Mouse (Mus musculus) hindbrain, embryonic 12.5 days (tissue): ENCODE measurements around the gene Car7. TPM values are rescaled to one million over a fixed set of nuclear protein-coding genes. Genes with fewer than 3 reads are reported as not detected.

ENCODE experiments used
- ATAC-seq: fragments of 200-750 bp; cut with Nextera tagmentation; 2 replicates; pipeline ENCODE4 v1.8.0; 2017; ENCODE audit warnings: moderate TSS enrichment; ENCODE audit not compliant: low FRiP score
- H3K27ac ChIP-seq: fragments of 300-500 bp; sonication (generic); 2 replicates; pipeline ENCODE4 v1.5.1; 2016; ENCODE audit warnings: mild to moderate bottlenecking
- H3K27me3 ChIP-seq: fragments of 300-500 bp; sonication (generic); 2 replicates; pipeline ENCODE4 v1.6.1; 2016; ENCODE audit warnings: mild to moderate bottlenecking
- H3K36me3 ChIP-seq: fragments of 300-500 bp; sonication (generic); 2 replicates; pipeline ENCODE4 v1.6.1; 2016; ENCODE audit warnings: mild to moderate bottlenecking
- H3K4me1 ChIP-seq: fragments of 300-500 bp; sonication (generic); 2 replicates; pipeline ENCODE4 v1.6.1; 2016
- H3K4me2 ChIP-seq: fragments of 300-500 bp; sonication (generic); replicated peaks from 2 replicates; pipeline ENCODE4 v1.6.1; 2016; ENCODE audit warnings: mild to moderate bottlenecking
- H3K4me3 ChIP-seq: fragments of 300-500 bp; sonication (generic); 2 replicates; pipeline ENCODE4 v1.5.1; 2016; ENCODE audit warnings: mild to moderate bottlenecking
- H3K9ac ChIP-seq: fragments of 300-500 bp; sonication (generic); 2 replicates; pipeline ENCODE4 v1.6.1; 2016; ENCODE audit warnings: mild to moderate bottlenecking, moderate library complexity
- H3K9me3 ChIP-seq: fragments of 300-500 bp; sonication (generic); replicated peaks from 2 replicates; pipeline ENCODE4 v1.6.1; 2016; ENCODE audit warnings: mild to moderate bottlenecking
- WGBS: fragments of 180-500 bp; shearing (Covaris S2); methylation state at CpG from one replicate; pipeline ENCODE4 v1.1.7; 2016; 5-methylcytosine and 5-hydroxymethylcytosine counted together
- polyA plus RNA-seq: library from polyadenylated mRNA; unstranded; fragments of >200 nt; fragmentation: Nextera tagmentation; extraction: Ambion mirVana; gene quantifications from 2 replicates; pipeline ENCODE4 v1.2.1, GENCODE M21; 2016

Car7 gene
- polyA plus RNA-seq, 1 experiment from 2014 or later: 1.2 TPM

DNA sequence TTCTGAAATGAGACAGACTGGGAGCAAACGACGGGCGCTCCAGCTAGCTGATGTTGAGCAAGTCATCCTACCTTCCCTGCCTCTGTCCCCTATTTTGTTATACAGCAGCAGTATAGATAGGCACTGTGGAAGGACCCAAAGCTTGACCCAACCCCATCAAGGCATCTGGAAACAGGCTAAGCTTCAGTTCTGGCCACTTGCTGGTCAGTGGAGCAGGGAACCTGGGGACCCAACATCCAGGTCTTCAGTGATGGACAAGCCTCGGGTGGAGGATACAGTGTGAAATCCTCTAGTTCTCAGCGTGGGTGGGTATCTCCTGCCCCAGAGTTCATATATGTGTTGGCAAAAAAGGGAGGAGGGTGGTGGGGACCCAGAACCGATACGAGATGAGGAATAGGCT is 5.7 kb downstream of the Car7 start:
- WGBS: 33% methylated on average over 7 of the region's 7 CpGs
- Histone ChIP-seq H3K36me3 (no peaks in the 10 kb centered on the region), H3K4me3 (peak overlapping the region; percentile 51), H3K9ac (peak overlapping the region; percentile 62; the same call in 1 of the 2 replicates), H3K27ac (no peak overlapping the region), H3K27me3 (peaks cover 66% of the 10 kb centered on the region), H3K4me2 (peak overlapping the region; percentile 98), H3K4me1 (peaks cover 21% of the 10 kb centered on the region), H3K9me3 (no peaks in the 10 kb centered on the region)
- no peak for ATAC-seq

- Histone ChIP-seq H3K4me1 (peaks cover 17% of the 10 kb centered on the region), H3K4me3 (peak overlapping the region; percentile 51), H3K27me3 (peaks cover 66% of the 10 kb centered on the region), H3K27ac (no peak overlapping the region), H3K4me2 (peak overlapping the region; percentile 98), H3K36me3 (no peaks in the 10 kb centered on the region), H3K9me3 (no peaks in the 10 kb centered on the region), H3K9ac (peak overlapping the region; percentile 62)
- under 1% methylated on average over 68 of the region's 76 CpGs for WGBS
- peak; percentile 65 for ATAC-seq
These were observed 6.4 kb downstream of the Car7 start for GRCm38 (mm10) chr8:104540710-104541514.

DNA sequence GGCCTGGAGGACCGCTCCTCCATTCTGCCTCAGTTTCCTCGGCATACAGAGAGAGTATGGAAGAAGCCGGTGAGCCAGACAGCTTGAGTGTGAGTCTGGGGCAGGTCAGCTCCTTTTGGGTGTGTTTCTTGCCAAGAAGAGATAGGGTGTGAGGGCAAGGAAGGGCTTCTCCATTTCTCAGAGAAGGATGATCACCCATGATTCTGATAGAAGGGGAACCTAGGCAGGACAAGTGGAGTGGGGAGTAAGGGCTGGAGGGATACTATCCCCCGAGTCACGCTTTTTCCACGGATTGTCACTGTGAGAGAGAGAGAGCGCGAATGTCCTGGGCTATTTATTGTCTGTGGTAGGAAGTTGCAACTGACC is 7.0 kb downstream of the Car7 start:
- H3K36me3 ChIP-seq: no peaks in the 10 kb centered on the region
- peak overlapping the region; percentile 98 for H3K4me2 ChIP-seq
- WGBS: 11% methylated on average over 8 of the region's 8 CpGs
- H3K4me3 ChIP-seq: peak overlapping the region; percentile 51
- peaks cover 66% of the 10 kb centered on the region for H3K27me3 ChIP-seq
- H3K9ac ChIP-seq: peak overlapping the region; percentile 62; the same call in 1 of the 2 replicates
- H3K4me1 ChIP-seq: peaks cover 17% of the 10 kb centered on the region
- H3K9me3 ChIP-seq: no peaks in the 10 kb centered on the region
- ATAC-seq: no peak
- no peak overlapping the region for H3K27ac ChIP-seq

DNA sequence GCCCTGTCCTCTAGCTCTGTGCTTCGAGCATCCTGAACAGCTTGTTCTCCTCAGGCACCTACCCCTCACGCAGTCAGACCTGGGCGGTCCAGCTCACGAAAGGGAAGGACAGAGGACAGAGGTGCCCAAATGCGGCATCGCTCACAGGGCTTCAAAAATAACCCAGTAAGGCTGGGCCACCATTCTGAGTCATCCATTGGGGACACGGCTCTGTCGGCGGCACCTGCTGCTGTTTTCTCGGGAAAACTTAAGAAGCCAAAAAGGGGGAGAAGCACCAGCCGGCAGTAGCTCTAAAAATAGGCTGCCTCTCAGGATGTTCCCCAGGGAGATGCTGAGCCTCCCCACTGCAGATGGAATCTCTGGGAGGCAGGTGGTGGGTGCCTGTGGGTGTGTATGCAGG is 7.7 kb downstream of the Car7 start:
- H3K36me3 ChIP-seq: no peaks in the 10 kb centered on the region
- no peak overlapping the region for H3K27ac ChIP-seq
- H3K4me3 ChIP-seq: no peak overlapping the region
- 11% methylated on average over 11 of the region's 11 CpGs for WGBS
- no peak overlapping the region for H3K9ac ChIP-seq
- H3K9me3 ChIP-seq: no peaks in the 10 kb centered on the region
- H3K4me2 ChIP-seq: no peak overlapping the region
- peaks cover 17% of the 10 kb centered on the region for H3K4me1 ChIP-seq
- H3K27me3 ChIP-seq: peaks cover 66% of the 10 kb centered on the region
- no peak for ATAC-seq

DNA sequence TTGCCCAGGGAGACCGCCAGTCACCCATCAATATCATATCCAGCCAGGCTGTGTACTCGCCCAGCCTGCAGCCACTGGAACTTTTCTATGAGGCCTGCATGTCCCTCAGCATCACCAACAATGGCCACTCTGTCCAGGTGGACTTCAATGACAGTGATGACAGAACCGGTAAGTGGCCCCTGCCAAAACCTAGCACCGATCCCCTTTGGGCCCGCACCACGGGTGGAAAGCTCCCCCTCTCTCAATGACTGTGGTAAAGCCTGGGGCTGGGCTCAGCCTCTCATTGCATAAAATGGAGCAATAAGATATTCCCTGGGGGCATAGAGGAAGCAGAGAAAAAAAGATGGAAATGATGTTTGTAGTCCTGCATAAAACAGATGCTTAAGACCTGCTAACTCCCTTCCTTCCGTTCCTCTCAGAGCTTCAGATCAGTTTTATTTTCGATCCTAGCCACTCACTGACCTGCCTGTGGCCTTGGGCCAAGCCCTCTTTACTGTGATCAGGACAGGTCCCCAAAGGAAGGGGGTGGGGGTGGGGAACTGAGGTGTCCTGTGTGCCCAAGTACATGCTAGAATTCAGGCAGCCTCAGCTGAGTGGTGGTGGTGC is 9.1 kb downstream of the Car7 start:
- Histone ChIP-seq H3K4me3 (no peak overlapping the region), H3K27me3 (peaks cover 59% of the 10 kb centered on the region), H3K36me3 (no peaks in the 10 kb centered on the region), H3K27ac (no peak overlapping the region), H3K9ac (no peak overlapping the region), H3K4me1 (peaks cover 17% of the 10 kb centered on the region), H3K4me2 (no peak overlapping the region), H3K9me3 (no peaks in the 10 kb centered on the region)
- no peak for ATAC-seq
- 84% methylated on average over 8 of the region's 8 CpGs for WGBS

- H3K27me3 ChIP-seq: no peaks in the 10 kb centered on the region
- no peak overlapping the region for H3K9ac ChIP-seq
- H3K4me2 ChIP-seq: no peak overlapping the region
- no peaks in the 10 kb centered on the region for H3K36me3 ChIP-seq
- no peak overlapping the region for H3K4me3 ChIP-seq
- WGBS: 91% methylated on average over 4 of the region's 4 CpGs
- no peak for ATAC-seq
- H3K27ac ChIP-seq: no peak overlapping the region
- H3K9me3 ChIP-seq: no peaks in the 10 kb centered on the region
- H3K4me1 ChIP-seq: no peaks in the 10 kb centered on the region
These were observed 20.7 kb downstream of the Car7 start for GRCm38 (mm10) chr8:104555191-104555590.

DNA sequence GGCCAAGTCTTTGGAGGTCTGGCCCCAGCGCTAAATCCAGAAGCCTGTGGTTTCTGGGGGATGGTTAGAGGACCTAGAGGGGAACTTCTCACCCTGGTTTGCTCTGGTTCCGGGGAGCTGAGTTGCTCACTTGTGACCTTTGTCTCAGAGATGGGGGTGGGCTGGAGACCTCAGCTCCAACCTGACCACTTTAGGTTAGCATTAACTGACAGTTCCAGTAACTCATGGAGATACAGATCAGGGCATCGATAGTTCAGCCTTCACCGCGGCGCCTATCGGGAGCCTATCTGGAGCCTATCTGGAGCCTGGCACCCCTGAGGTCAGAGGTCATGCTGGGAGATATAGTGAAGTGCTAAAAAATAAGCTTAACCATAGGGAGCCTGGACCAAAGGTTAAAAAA is 22.7 kb downstream of the Car7 start:
- Histone ChIP-seq H3K27me3 (no peaks in the 10 kb centered on the region), H3K9ac (no peak overlapping the region), H3K36me3 (no peaks in the 10 kb centered on the region), H3K27ac (no peak overlapping the region), H3K9me3 (no peaks in the 10 kb centered on the region), H3K4me2 (no peak overlapping the region), H3K4me1 (no peaks in the 10 kb centered on the region), H3K4me3 (no peak overlapping the region)
- 85% methylated on average over 7 of the region's 7 CpGs for WGBS
- ATAC-seq: no peak

DNA sequence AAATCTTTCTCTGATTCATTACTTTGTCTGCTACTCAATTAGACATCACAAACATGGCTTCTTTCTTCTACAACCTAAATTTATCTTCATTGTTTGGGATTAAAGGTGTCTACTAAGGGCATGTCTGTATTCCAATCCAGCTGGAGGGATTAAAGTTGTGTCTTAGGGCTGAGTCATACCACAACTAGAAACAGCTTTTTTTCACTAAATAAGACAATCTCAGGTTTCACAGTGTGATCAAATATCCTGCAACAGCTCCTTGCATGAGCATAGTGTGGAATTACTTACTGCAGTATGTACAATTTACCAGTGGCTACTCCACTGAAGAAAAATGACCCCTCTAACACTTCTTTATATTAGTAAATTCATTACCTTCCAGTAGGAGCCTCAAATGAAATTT is 26.2 kb downstream of the Car7 start:
- ATAC-seq: no peak
- no peaks in the 10 kb centered on the region for H3K27me3 ChIP-seq
- H3K4me2 ChIP-seq: no peak overlapping the region
- no peak overlapping the region for H3K27ac ChIP-seq
- no peaks in the 10 kb centered on the region for H3K4me1 ChIP-seq
- no peak overlapping the region for H3K4me3 ChIP-seq
- no peaks in the 10 kb centered on the region for H3K36me3 ChIP-seq
- H3K9ac ChIP-seq: no peak overlapping the region
- no peaks in the 10 kb centered on the region for H3K9me3 ChIP-seq

DNA sequence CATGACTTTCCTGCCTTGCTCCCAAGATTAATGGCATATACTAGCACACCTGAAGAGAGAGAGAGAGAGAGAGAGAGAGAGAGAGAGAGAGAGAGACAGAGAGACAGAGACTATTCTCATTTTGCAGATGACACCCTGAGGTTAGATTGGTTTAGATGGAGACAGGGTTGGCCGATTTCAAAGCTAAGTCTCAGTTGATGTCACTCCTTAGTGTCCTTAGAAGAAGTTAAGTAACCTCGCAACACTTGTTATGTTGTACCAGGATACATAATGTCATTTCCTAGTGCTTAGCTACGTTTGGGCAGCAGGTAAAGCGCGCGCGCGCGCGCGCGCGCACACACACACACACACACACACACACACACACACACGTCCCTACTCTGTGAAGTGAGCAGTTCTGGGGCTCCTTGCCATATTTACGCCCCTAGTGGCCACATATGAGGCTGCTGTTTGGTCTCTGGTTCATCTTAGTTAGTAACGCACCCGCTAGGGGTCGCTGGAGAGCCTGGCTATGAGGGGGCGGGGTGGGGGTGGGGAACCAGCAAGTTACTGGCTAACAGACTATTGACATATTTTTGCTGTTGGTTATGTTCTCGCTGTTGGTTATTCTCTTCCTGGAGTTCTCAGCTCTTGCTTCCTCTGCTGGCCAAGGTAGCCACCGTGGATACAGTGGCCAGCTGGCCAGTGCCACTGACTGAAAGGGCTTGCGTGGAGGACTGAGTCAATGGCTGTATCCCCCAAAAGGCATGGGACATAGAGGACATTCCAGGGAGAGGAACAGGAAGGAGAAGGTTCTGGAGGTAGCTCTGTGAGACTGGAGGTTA is 30.4 kb downstream of the Car7 start:
- H3K27ac ChIP-seq: no peak overlapping the region
- H3K36me3 ChIP-seq: no peaks in the 10 kb centered on the region
- no peaks in the 10 kb centered on the region for H3K4me1 ChIP-seq
- 0 out of 2 replicates have a peak overlapping the region, but pooled peaks have one; percentile 12 for H3K4me2 ChIP-seq
- WGBS: 20% methylated on average over 19 of the region's 22 CpGs
- no peaks in the 10 kb centered on the region for H3K27me3 ChIP-seq
- H3K4me3 ChIP-seq: no peak overlapping the region
- ATAC-seq: peak; percentile 63
- no peaks in the 10 kb centered on the region for H3K9me3 ChIP-seq
- H3K9ac ChIP-seq: no peak overlapping the region

DNA sequence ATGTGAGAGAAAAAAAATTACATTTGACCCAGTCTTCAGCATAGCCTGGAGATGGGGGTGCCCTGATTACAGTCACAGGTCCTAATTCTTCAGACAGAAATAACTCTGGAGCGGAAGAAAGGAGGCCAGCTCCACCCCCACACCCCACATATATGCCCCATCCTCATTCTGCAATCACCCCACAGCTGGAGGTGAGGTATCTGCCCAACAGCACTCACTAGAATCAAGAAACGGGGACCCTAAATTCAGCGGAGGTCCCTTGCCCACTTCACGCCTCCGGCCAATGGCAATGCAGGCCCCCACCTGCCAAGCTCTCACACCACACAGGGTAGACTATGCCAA is 30.9 kb downstream of the Car7 start:
- Histone ChIP-seq H3K4me1 (no peaks in the 10 kb centered on the region), H3K36me3 (no peaks in the 10 kb centered on the region), H3K4me3 (no peak overlapping the region), H3K27me3 (peaks cover 2% of the 10 kb centered on the region; the same call in 1 of the 2 replicates), H3K4me2 (no peak overlapping the region), H3K9ac (no peak overlapping the region), H3K27ac (no peak overlapping the region), H3K9me3 (no peaks in the 10 kb centered on the region)
- peak; percentile 35 for ATAC-seq
- 95% methylated on average over 5 of the region's 5 CpGs for WGBS

GRCm38 (mm10) chr8:104569559-104569958 is 35.1 kb downstream of the Car7 start:
- no peak for ATAC-seq
- Histone ChIP-seq H3K4me1 (0 out of 2 replicates have a peak, but pooled peaks cover 4% of the 10 kb centered on the region), H3K27ac (no peak overlapping the region), H3K9ac (no peak overlapping the region), H3K4me2 (no peak overlapping the region), H3K27me3 (peaks cover 3% of the 10 kb centered on the region; the same call in 1 of the 2 replicates), H3K9me3 (no peaks in the 10 kb centered on the region), H3K4me3 (no peak overlapping the region), H3K36me3 (no peaks in the 10 kb centered on the region)
- 50% methylated on average over 1 of the region's 1 CpGs for WGBS
